Mouse (Mus musculus) limb, embryonic 13.5 days (tissue): ENCODE data around the gene Fhit. TPM values are rescaled to one million over a fixed set of nuclear protein-coding genes. Genes with fewer than 3 reads are reported as not detected.

ENCODE experiments used
- ATAC-seq: fragments of 200-750 bp; cut with Nextera tagmentation; 2 replicates; pipeline ENCODE4 v1.8.0; 2017; ENCODE audit warnings: low read depth, moderate number of reproducible peaks, moderate TSS enrichment; ENCODE audit not compliant: low FRiP score
- H3K27ac ChIP-seq: fragments of 300-500 bp; sonication (generic); 2 replicates; pipeline ENCODE4 v1.5.1; 2015; ENCODE audit warnings: inconsistent platforms, mild to moderate bottlenecking, moderate library complexity
- H3K27me3 ChIP-seq: fragments of 300-500 bp; sonication (generic); 2 replicates; pipeline ENCODE4 v1.6.1; 2015; ENCODE audit warnings: mild to moderate bottlenecking, inconsistent platforms
- H3K36me3 ChIP-seq: fragments of 300-500 bp; sonication (generic); 2 replicates; pipeline ENCODE4 v1.6.1; 2015; ENCODE audit warnings: inconsistent platforms, mild to moderate bottlenecking, moderate library complexity
- H3K4me1 ChIP-seq: fragments of 300-500 bp; sonication (generic); 2 replicates; pipeline ENCODE4 v1.6.1; 2015; ENCODE audit warnings: inconsistent platforms
- H3K4me2 ChIP-seq: fragments of 300-500 bp; sonication (generic); replicated peaks from 2 replicates; pipeline ENCODE4 v1.6.1; 2015; ENCODE audit warnings: inconsistent platforms, mild to moderate bottlenecking, moderate library complexity
- H3K4me3 ChIP-seq: fragments of 300-500 bp; sonication (generic); 2 replicates; pipeline ENCODE4 v1.5.1; 2015; ENCODE audit warnings: moderate library complexity, mild to moderate bottlenecking, inconsistent platforms
- H3K9ac ChIP-seq: fragments of 300-500 bp; sonication (generic); 2 replicates; pipeline ENCODE4 v1.6.1; 2015; ENCODE audit warnings: mild to moderate bottlenecking, inconsistent platforms
- H3K9me3 ChIP-seq: fragments of 300-500 bp; sonication (generic); 2 replicates; pipeline ENCODE4 v1.6.1; 2016; ENCODE audit warnings: inconsistent platforms
- WGBS: fragments of 180-500 bp; shearing (Covaris S2); methylation state at CpG from one replicate; pipeline ENCODE4 v1.1.7; 2015; 5-methylcytosine and 5-hydroxymethylcytosine counted together
- polyA plus RNA-seq: library from polyadenylated mRNA; unstranded; fragments of >200 nt; fragmentation: Nextera tagmentation; extraction: Ambion mirVana; gene quantifications from 2 replicates; pipeline ENCODE4 v1.2.1, GENCODE M21; 2015

The Fhit gene
- polyA plus RNA-seq, 1 experiment from 2014 or later: 6.3 TPM

- Histone ChIP-seq H3K4me3 (no peak overlapping the region), H3K4me2 (no peak overlapping the region), H3K9me3 (no peaks in the 10 kb centered on the region), H3K9ac (no peak overlapping the region), H3K27ac (no peak overlapping the region), H3K4me1 (no peaks in the 10 kb centered on the region), H3K36me3 (no peaks in the 10 kb centered on the region), H3K27me3 (no peaks in the 10 kb centered on the region)
- WGBS: 92% methylated on average over 4 of the region's 4 CpGs
- no peak for ATAC-seq
Measured at GRCm38 (mm10) chr14:10366808-10367207, 795.0 kb downstream of the Fhit start.

- H3K4me1 ChIP-seq: no peaks in the 10 kb centered on the region
- WGBS: 83% methylated on average over 6 of the region's 6 CpGs
- ATAC-seq: no peak
- no peaks in the 10 kb centered on the region for H3K36me3 ChIP-seq
- H3K27ac ChIP-seq: no peak overlapping the region
- H3K4me3 ChIP-seq: no peak overlapping the region
- no peaks in the 10 kb centered on the region for H3K9me3 ChIP-seq
- H3K9ac ChIP-seq: no peak overlapping the region
- no peaks in the 10 kb centered on the region for H3K27me3 ChIP-seq
- H3K4me2 ChIP-seq: no peak overlapping the region
Measured at GRCm38 (mm10) chr14:10364281-10364680, 797.6 kb downstream of the Fhit start.

GRCm38 (mm10) chr14:10363306-10363705 is 798.5 kb downstream of the Fhit start:
- Histone ChIP-seq H3K4me2 (no peak overlapping the region), H3K27me3 (no peaks in the 10 kb centered on the region), H3K4me1 (no peaks in the 10 kb centered on the region), H3K27ac (no peak overlapping the region), H3K9ac (no peak overlapping the region), H3K4me3 (no peak overlapping the region), H3K9me3 (no peaks in the 10 kb centered on the region), H3K36me3 (no peaks in the 10 kb centered on the region)
- ATAC-seq: no peak
- WGBS: 62% methylated on average over 1 of the region's 1 CpGs

- no peak overlapping the region for H3K4me3 ChIP-seq
- no peak overlapping the region for H3K9ac ChIP-seq
- H3K4me2 ChIP-seq: no peak overlapping the region
- H3K4me1 ChIP-seq: no peaks in the 10 kb centered on the region
- H3K9me3 ChIP-seq: no peaks in the 10 kb centered on the region
- H3K27me3 ChIP-seq: no peaks in the 10 kb centered on the region
- no peaks in the 10 kb centered on the region for H3K36me3 ChIP-seq
- no peak for ATAC-seq
- H3K27ac ChIP-seq: no peak overlapping the region
Measured at GRCm38 (mm10) chr14:10345905-10346304, 815.9 kb downstream of the Fhit start.

GRCm38 (mm10) chr14:10344064-10344463 is 817.8 kb downstream of the Fhit start:
- 79% methylated on average over 1 of the region's 1 CpGs for WGBS
- H3K27me3 ChIP-seq: no peaks in the 10 kb centered on the region
- no peak overlapping the region for H3K9ac ChIP-seq
- no peaks in the 10 kb centered on the region for H3K4me1 ChIP-seq
- H3K9me3 ChIP-seq: no peaks in the 10 kb centered on the region
- ATAC-seq: no peak
- no peak overlapping the region for H3K27ac ChIP-seq
- no peak overlapping the region for H3K4me2 ChIP-seq
- no peaks in the 10 kb centered on the region for H3K36me3 ChIP-seq
- no peak overlapping the region for H3K4me3 ChIP-seq

- ATAC-seq: no peak
- H3K27ac ChIP-seq: no peak overlapping the region
- H3K4me1 ChIP-seq: no peaks in the 10 kb centered on the region
- no peak overlapping the region for H3K4me2 ChIP-seq
- H3K36me3 ChIP-seq: no peaks in the 10 kb centered on the region
- H3K9ac ChIP-seq: no peak overlapping the region
- no peaks in the 10 kb centered on the region for H3K9me3 ChIP-seq
- no peak overlapping the region for H3K4me3 ChIP-seq
- WGBS: 91% methylated on average over 3 of the region's 3 CpGs
- H3K27me3 ChIP-seq: no peaks in the 10 kb centered on the region
Measured at GRCm38 (mm10) chr14:10316764-10317163, 845.1 kb downstream of the Fhit start.

GRCm38 (mm10) chr14:10312190-10312589 is 849.6 kb downstream of the Fhit start:
- H3K4me3 ChIP-seq: no peak overlapping the region
- H3K27ac ChIP-seq: no peak overlapping the region
- H3K27me3 ChIP-seq: no peaks in the 10 kb centered on the region
- ATAC-seq: no peak
- WGBS: 87% methylated on average over 1 of the region's 1 CpGs
- no peak overlapping the region for H3K9ac ChIP-seq
- H3K36me3 ChIP-seq: no peaks in the 10 kb centered on the region
- H3K9me3 ChIP-seq: no peaks in the 10 kb centered on the region
- H3K4me2 ChIP-seq: no peak overlapping the region
- H3K4me1 ChIP-seq: no peaks in the 10 kb centered on the region

- no peaks in the 10 kb centered on the region for H3K4me1 ChIP-seq
- ATAC-seq: no peak
- no peak overlapping the region for H3K27ac ChIP-seq
- H3K9me3 ChIP-seq: no peaks in the 10 kb centered on the region
- no peak overlapping the region for H3K4me2 ChIP-seq
- no peaks in the 10 kb centered on the region for H3K36me3 ChIP-seq
- H3K27me3 ChIP-seq: no peaks in the 10 kb centered on the region
- H3K9ac ChIP-seq: no peak overlapping the region
- no peak overlapping the region for H3K4me3 ChIP-seq
Measured at GRCm38 (mm10) chr14:10305286-10305685, 856.5 kb downstream of the Fhit start.

- ATAC-seq: no peak
- Histone ChIP-seq H3K36me3 (no peaks in the 10 kb centered on the region), H3K4me1 (no peaks in the 10 kb centered on the region), H3K27me3 (no peaks in the 10 kb centered on the region), H3K9me3 (no peaks in the 10 kb centered on the region), H3K27ac (no peak overlapping the region), H3K4me2 (no peak overlapping the region), H3K4me3 (no peak overlapping the region), H3K9ac (no peak overlapping the region)
- 21% methylated on average over 1 of the region's 1 CpGs for WGBS
Measured at GRCm38 (mm10) chr14:10301497-10301896, 860.3 kb downstream of the Fhit start.

GRCm38 (mm10) chr14:10300914-10301313 is 860.9 kb downstream of the Fhit start:
- no peak for ATAC-seq
- 67% methylated on average over 3 of the region's 3 CpGs for WGBS
- no peaks in the 10 kb centered on the region for H3K4me1 ChIP-seq
- no peak overlapping the region for H3K9ac ChIP-seq
- no peak overlapping the region for H3K27ac ChIP-seq
- H3K27me3 ChIP-seq: no peaks in the 10 kb centered on the region
- H3K4me2 ChIP-seq: no peak overlapping the region
- no peaks in the 10 kb centered on the region for H3K36me3 ChIP-seq
- no peaks in the 10 kb centered on the region for H3K9me3 ChIP-seq
- H3K4me3 ChIP-seq: no peak overlapping the region

- H3K36me3 ChIP-seq: no peaks in the 10 kb centered on the region
- ATAC-seq: no peak
- no peak overlapping the region for H3K4me3 ChIP-seq
- H3K4me2 ChIP-seq: no peak overlapping the region
- no peak overlapping the region for H3K9ac ChIP-seq
- no peaks in the 10 kb centered on the region for H3K9me3 ChIP-seq
- 58% methylated on average over 2 of the region's 2 CpGs for WGBS
- H3K27ac ChIP-seq: no peak overlapping the region
- H3K4me1 ChIP-seq: no peaks in the 10 kb centered on the region
- H3K27me3 ChIP-seq: no peaks in the 10 kb centered on the region
Measured at GRCm38 (mm10) chr14:10299030-10299429, 862.8 kb downstream of the Fhit start.

GRCm38 (mm10) chr14:10289043-10289442 is 872.8 kb downstream of the Fhit start:
- Histone ChIP-seq H3K36me3 (no peaks in the 10 kb centered on the region), H3K27me3 (no peaks in the 10 kb centered on the region), H3K4me1 (no peaks in the 10 kb centered on the region), H3K4me3 (no peak overlapping the region), H3K4me2 (no peak overlapping the region), H3K9ac (no peak overlapping the region), H3K9me3 (no peaks in the 10 kb centered on the region), H3K27ac (no peak overlapping the region)
- ATAC-seq: no peak
- WGBS: 89% methylated on average over 5 of the region's 5 CpGs

GRCm38 (mm10) chr14:10286027-10286426 is 875.8 kb downstream of the Fhit start:
- Histone ChIP-seq H3K27ac (no peak overlapping the region), H3K4me2 (no peak overlapping the region), H3K27me3 (no peaks in the 10 kb centered on the region), H3K9me3 (no peaks in the 10 kb centered on the region), H3K9ac (no peak overlapping the region), H3K36me3 (no peaks in the 10 kb centered on the region), H3K4me1 (no peaks in the 10 kb centered on the region), H3K4me3 (no peak overlapping the region)
- WGBS: 80% methylated on average over 6 of the region's 6 CpGs
- ATAC-seq: no peak
